Mouse (Mus musculus) midbrain, embryonic 10.5 days (tissue): ENCODE data around the gene Rassf7. TPM values are rescaled to one million over a fixed set of nuclear protein-coding genes. Genes with fewer than 3 reads are reported as not detected.
"Not testable (repeated sequence)": the region's sequence is repeated elsewhere in the genome, so short reads cannot be mapped to it uniquely, and the experiment has no call there.

Experiments
- DNase-seq: peaks from one replicate; pipeline ENCODE4 v3.0.0-alpha.2; 2017; ENCODE audit warnings: low spot score
- H3K27ac ChIP-seq: fragments of 300-500 bp; sonication (generic); replicated peaks from 2 replicates; pipeline ENCODE4 v1.5.1; 2016; ENCODE audit warnings: mild to moderate bottlenecking
- H3K27me3 ChIP-seq: fragments of 300-500 bp; sonication (generic); 2 replicates; pipeline ENCODE4 v1.6.1; 2016; ENCODE audit warnings: low read depth, mild to moderate bottlenecking; ENCODE audit not compliant: poor library complexity, severe bottlenecking
- H3K36me3 ChIP-seq: fragments of 300-500 bp; sonication (generic); 2 replicates; pipeline ENCODE4 v1.6.1; 2016; ENCODE audit warnings: mild to moderate bottlenecking, moderate library complexity
- H3K4me1 ChIP-seq: fragments of 300-500 bp; sonication (generic); 2 replicates; pipeline ENCODE4 v1.6.1; 2016
- H3K4me3 ChIP-seq: fragments of 300-500 bp; sonication (generic); 2 replicates; pipeline ENCODE4 v1.5.1; 2016; ENCODE audit warnings: mild to moderate bottlenecking, moderate library complexity
- H3K9me3 ChIP-seq: fragments of 300-500 bp; sonication (generic); replicated peaks from 2 replicates; pipeline ENCODE4 v1.6.1; 2016; ENCODE audit warnings: mild to moderate bottlenecking
- WGBS: fragments of 180-500 bp; shearing (Covaris S2); methylation state at CpG from one replicate; pipeline ENCODE4 v1.1.7; 2016; 5-methylcytosine and 5-hydroxymethylcytosine counted together
- microRNA counts: library from miRNA; unstranded; fragments of <30 nt; microRNA quantifications from one replicate; lab custom pipeline; 2017
- microRNA-seq: library from miRNA; unstranded; fragments of <30 nt; microRNA quantifications from one replicate; pipeline ENCODE4, GENCODE M21; 2017
- polyA plus RNA-seq: library from polyadenylated mRNA; unstranded; fragments of >200 nt; fragmentation: Nextera tagmentation; extraction: Ambion mirVana; gene quantifications from 2 replicates; pipeline ENCODE4 v1.2.1, GENCODE M21; 2016

Rassf7 gene
- polyA plus RNA-seq, 1 experiment from 2014 or later = 55.6 TPM

DNA sequence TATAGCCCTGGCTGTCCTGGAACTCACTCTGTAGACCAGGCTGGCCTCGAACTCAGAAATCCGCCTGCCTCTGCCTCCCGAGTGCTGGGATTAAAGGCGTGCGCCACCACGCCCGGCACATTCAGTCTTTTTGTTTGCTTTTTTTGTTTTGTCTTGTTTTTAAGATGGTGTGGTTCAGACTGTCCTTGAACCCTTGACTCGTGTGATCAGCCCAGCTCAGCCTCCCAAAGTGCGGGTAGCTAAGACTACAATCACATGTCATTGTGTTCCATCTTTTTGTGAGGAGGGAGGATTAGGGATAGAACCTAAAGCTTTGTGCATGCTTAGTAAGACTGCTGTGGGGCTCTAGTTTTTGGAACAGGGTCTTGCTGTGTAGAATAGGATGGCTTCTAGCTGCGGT lies 15.9 kb downstream of the Rassf7 start:
- WGBS = 90% methylated on average over 10 of the region's 10 CpGs
- DNase-seq = no peak

DNA sequence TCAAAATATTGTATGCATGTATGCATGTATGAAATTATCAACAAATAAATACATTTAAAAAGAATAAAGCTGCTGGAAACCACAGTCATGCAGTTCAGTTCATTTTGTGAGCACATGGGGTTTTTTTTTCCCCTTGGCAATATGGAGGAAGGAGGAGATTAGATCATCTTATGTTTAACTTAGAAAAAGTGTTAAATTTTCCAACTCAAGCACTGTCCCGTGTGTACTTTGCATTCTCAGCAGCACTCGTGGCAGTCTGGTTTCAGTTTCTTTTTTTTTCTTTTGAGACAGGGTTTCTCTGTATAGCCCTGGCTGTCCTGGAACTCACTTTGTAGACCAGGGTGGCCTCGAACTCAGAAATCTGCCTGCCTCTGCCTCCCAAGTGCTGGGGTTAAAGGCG lies 34.8 kb downstream of the Rassf7 start:
- H3K36me3 ChIP-seq = peaks cover 98% of the 10 kb centered on the region
- H3K9me3 ChIP-seq, H3K4me1 ChIP-seq, H3K27ac ChIP-seq, H3K4me3 ChIP-seq, DNase-seq, H3K27me3 ChIP-seq: not testable (repeated sequence)
- 95% methylated on average over 4 of the region's 4 CpGs for WGBS

More for the DNA sequence above, 15.9 kb downstream of the Rassf7 start:
- Histone ChIP-seq H3K27me3 (no peaks in the 10 kb centered on the region), H3K9me3 (no peaks in the 10 kb centered on the region), H3K36me3 (peaks cover 64% of the 10 kb centered on the region), H3K27ac (no peak overlapping the region), H3K4me1 (peaks cover 29% of the 10 kb centered on the region), H3K4me3 (no peak overlapping the region)

DNA sequence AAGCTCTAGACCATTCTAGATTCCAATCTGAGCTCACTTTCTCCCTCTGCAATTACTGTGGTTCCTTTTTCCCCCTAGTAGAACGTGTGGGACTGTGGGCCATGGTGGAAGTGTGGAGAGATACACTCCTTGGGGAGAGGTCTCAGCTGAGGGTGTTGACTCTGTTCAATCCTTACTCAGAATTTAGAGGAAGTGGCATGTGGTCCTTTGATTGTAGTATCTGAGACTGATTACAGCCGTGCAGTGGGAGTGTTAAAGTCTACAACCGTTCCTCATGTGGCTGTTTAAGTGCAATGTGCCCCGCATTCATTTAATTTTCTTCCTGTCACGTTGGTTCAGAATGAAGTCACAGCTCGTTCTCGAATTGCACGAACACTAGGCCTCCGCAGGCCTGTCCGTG lies 40.5 kb downstream of the Rassf7 start:
- no peaks in the 10 kb centered on the region for H3K27me3 ChIP-seq
- WGBS = 94% methylated on average over 10 of the region's 10 CpGs
- no peak overlapping the region for H3K4me3 ChIP-seq
- no peaks in the 10 kb centered on the region for H3K9me3 ChIP-seq
- H3K4me1 ChIP-seq = no peaks in the 10 kb centered on the region
- H3K36me3 ChIP-seq = peaks cover 98% of the 10 kb centered on the region
- no peak overlapping the region for H3K27ac ChIP-seq
- DNase-seq = no peak

DNA sequence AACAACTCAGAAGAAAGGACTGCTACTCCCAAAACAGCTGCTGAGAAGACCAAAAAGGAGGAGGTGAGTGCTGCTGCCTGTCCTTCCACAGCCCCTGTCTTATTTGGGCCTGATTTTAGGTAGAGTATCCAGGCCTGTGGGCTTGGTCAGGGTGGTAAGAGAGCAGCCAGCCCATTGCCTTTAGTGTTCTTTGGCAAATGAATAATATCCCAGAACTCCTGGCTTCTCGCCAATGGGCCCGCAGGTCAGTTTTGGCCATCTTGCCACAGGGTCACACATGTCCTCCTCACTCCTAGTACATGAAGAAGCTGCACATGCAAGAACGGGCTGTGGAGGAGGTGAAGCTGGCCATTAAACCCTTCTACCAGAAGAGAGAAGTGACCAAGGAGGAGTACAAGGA lies 45.8 kb downstream of the Rassf7 start:
- Histone ChIP-seq H3K9me3 (no peaks in the 10 kb centered on the region), H3K27me3 (no peaks in the 10 kb centered on the region), H3K4me1 (peaks cover 17% of the 10 kb centered on the region), H3K36me3 (peaks cover 83% of the 10 kb centered on the region), H3K27ac (no peak overlapping the region), H3K4me3 (no peak overlapping the region)
- no peak for DNase-seq
- 97% methylated on average over 3 of the region's 3 CpGs for WGBS

DNA sequence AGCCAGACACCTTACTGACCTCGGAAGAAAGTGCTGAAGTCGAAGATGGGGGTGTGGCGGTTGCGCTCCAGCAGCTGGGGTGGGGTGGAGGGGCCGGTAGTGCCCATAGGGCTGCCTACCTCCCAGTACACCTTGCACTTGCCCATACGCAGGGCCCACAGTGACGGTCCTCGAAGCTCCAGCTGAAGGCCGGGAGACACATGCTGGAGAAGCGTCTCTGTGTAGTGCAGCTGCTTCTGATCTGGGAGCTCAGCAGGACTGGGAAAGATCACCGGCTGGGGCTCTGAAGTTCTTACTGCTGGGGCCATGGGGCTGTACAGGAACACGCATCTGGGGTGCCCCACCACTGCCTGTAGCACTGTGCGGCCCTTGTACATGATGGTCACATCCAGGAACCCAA lies 48.0 kb downstream of the Rassf7 start:
- Histone ChIP-seq H3K36me3 (peaks cover 61% of the 10 kb centered on the region), H3K9me3 (no peaks in the 10 kb centered on the region)
- 90% methylated on average over 13 of the region's 13 CpGs for WGBS

DNA sequence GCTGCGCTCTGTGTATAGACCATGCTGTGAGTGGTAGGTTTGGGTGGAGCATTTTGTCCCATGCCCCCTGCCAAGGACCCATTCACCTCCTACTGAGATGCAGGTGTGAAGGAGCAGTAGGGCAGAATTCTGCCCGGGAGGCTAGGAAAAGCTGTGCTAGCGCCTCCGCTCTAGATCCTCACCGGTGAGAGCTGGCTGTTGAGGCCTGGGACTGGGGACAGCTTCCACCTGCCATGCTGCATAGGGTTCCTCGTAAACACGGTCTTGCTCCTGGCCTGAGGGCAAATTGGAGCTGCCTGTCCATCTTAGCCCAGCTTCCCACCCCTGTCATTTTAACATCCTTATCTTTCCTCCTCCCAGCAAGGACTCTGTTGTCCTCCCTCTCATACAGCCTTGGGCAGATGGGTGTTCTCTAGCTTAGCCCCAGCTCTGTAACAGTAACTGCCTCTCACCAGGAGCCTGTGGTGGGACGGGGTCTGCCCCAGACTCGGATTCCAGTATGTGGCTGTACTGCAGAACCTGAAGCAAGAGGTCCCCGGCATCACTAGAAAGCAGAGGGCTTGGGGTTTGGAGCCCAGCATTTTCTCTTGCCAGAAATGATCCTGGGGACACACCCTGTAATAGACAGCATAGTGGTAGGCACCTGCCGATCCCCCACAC lies 48.5 kb downstream of the Rassf7 start:
- DNase-seq = no peak
- Histone ChIP-seq H3K36me3 (peaks cover 56% of the 10 kb centered on the region), H3K4me3 (no peak overlapping the region), H3K27ac (no peak overlapping the region), H3K27me3 (no peaks in the 10 kb centered on the region), H3K4me1 (peaks cover 19% of the 10 kb centered on the region), H3K9me3 (no peaks in the 10 kb centered on the region)
- 75% methylated on average over 11 of the region's 11 CpGs for WGBS

More for the DNA sequence above, 48.0 kb downstream of the Rassf7 start:
- no peaks in the 10 kb centered on the region for H3K27me3 ChIP-seq
- H3K4me1 ChIP-seq = peaks cover 19% of the 10 kb centered on the region
- no peak for DNase-seq
- H3K27ac ChIP-seq = no peak overlapping the region
- H3K4me3 ChIP-seq = no peak overlapping the region

DNA sequence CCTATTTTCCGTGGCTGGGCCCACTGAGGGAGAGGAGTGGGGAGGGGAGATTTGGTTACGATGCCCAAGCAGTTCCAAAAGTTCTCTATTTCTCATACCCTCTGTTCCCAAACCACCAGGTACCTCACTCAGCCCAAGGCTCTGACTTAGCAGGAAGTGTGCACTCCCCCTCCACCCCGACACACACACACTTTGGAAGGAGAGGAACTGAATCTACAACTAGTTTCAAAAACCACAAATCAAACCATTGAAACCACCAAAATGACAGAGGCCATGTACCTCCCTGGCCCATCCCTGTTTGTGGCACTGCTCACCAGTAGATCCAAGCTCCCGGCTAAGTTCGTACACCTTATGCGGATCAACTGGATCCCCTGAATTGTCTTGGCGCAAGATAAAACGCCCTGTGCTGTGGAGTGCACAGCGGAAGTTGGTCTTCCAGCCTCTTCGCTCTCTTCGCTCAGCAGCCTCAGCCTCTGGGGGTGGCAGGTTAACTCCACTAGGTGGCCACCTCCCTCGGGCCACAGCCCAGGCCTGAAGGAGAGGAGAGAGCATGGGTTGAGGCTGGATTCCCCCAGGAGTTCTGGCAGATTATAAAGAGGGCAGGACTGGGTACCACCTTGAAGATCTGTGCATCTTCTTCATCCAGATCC lies 49.2 kb downstream of the Rassf7 start:
- Histone ChIP-seq H3K9me3 (no peaks in the 10 kb centered on the region), H3K4me3 (no peak overlapping the region), H3K4me1 (peaks cover 19% of the 10 kb centered on the region), H3K27me3 (no peaks in the 10 kb centered on the region), H3K27ac (no peak overlapping the region), H3K36me3 (peaks cover 49% of the 10 kb centered on the region)
- 34% methylated on average over 12 of the region's 12 CpGs for WGBS
- DNase-seq = no peak

DNA sequence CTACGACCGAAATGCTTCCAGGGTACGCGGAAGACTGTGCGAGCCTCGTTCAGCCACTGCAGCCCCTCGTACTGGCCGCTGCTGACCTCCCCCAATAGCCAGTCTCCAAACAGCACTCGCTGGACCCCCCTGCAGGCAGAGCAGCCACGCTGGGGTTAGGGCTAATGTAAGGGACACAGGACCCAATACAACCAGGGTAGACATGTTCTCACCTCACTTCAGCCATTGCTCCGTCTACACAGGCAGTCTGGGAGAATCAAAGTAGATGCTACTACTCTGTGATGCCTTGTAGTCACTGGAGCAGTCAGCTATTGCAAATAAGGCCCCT lies 49.7 kb downstream of the Rassf7 start:
- H3K36me3 ChIP-seq = peaks cover 44% of the 10 kb centered on the region
- H3K27ac ChIP-seq = no peak overlapping the region
- H3K27me3 ChIP-seq = no peaks in the 10 kb centered on the region
- H3K9me3 ChIP-seq = no peaks in the 10 kb centered on the region
- peaks cover 19% of the 10 kb centered on the region for H3K4me1 ChIP-seq
- WGBS = 38% methylated on average over 11 of the region's 11 CpGs
- DNase-seq = no peak
- H3K4me3 ChIP-seq = no peak overlapping the region; the same call in 1 of the 2 replicates

DNA sequence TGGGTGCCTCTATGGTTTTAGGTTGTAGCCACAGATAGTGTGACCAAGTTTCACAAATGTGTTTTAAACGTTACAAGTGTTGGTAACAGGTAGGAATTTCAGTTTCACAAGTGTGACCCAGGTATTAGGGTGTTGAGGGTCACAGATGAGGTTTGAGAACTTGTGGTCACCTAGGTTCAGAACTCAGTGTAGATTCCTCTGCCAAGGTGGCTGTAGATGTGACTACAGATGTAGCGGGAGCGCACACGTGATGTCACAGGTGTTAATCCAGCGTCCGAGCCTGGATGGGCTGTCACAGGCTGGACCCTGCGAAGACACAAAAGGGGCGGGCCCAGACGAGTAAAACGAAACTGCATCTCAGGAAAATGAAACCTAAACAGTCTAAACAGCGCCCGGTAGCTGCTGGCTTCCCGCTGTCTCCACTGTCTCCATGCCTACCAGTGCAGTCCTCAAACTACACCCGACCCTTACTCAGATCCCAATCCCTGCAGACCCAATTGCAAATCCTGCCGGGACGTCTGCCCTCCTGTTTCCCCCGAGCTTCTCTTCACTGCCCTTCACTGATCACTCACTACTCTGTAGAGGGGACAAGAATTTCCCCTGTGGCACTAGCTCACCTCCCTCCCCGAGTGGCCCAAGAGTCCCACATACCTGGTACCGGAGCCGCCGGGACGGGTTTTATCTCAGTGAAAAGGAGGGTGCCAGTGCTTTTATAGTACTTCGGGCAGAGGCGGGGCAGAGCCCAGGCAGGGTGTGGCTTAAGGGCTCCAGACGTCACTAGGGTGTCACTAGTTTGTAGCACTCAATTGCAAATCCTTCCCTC lies 50.3 kb downstream of the Rassf7 start, which contains the start of gene Irf7:
TSS of gene Irf7 (minus strand) at position 743 of the 823 bp plus-strand sequence.
- Histone ChIP-seq H3K27ac (no peak within 1 kb of the TSS), H3K9me3 (no peaks in the 10 kb centered on the region), H3K27me3 (no peaks in the 10 kb centered on the region), H3K36me3 (peaks cover 38% of the 10 kb centered on the region), H3K4me1 (peaks cover 19% of the 10 kb centered on the region), H3K4me3 (peak within 1 kb of the TSS; percentile 49)
- no peak for DNase-seq
- WGBS = 14% methylated on average over 25 of the region's 25 CpGs

MicroRNAs within 50 kb of the gene (microRNA counts, 519-probe panel; counts per million panel counts)
- 7,033 counts per million, percentile 67 among the panel's probes with 10 or more counts for microRNA mmu-miR-210 (lab: Ali Mortazavi, UCI)

Small RNA genes lying within 50 kb of the gene (microRNA-seq; reads per million reads assigned to microRNA genes)
- gene Mir210 = 830 reads per million, percentile 75 among the genes with 10 or more reads in this experiment

Other genes with a start within 250 kb of the Rassf7 start
- gene Ifitm1, start 248.6 kb upstream of the Rassf7 start, polyA plus RNA-seq = 6.3 and 8.4 TPM in 2 replicates
- gene Ifitm3, start 205.1 kb upstream of the Rassf7 start, polyA plus RNA-seq = 13.7 and 16.8 TPM in 2 replicates
- 0.21 TPM in 1 of 2 replicates, not detected in the other for gene Ifitm6, start 197.9 kb upstream of the Rassf7 start, polyA plus RNA-seq
- gene Gm17387, start 186.7 kb upstream of the Rassf7 start, polyA plus RNA-seq = not detected in 2 replicates
- 26.8 and 29.4 TPM in 2 replicates for gene B4galnt4, start 154.8 kb upstream of the Rassf7 start, polyA plus RNA-seq
- 1.8 and 2.0 TPM in 2 replicates for gene Pkp3, start 137.6 kb upstream of the Rassf7 start, polyA plus RNA-seq
- 2.3 and 2.5 TPM in 2 replicates for gene Sigirr, start 115.3 kb upstream of the Rassf7 start, polyA plus RNA-seq
- 0.07 and 0.16 TPM in 2 replicates for gene Ano9, start 98.1 kb upstream of the Rassf7 start, polyA plus RNA-seq
- gene Ptdss2, start 93.5 kb upstream of the Rassf7 start, polyA plus RNA-seq = 86.5 and 94.7 TPM in 2 replicates
- 64.5 and 66.6 TPM in 2 replicates for gene Rnh1, start 43.0 kb upstream of the Rassf7 start, polyA plus RNA-seq
- gene Hras, start 21.9 kb upstream of the Rassf7 start, polyA plus RNA-seq = 84.2 and 87.5 TPM in 2 replicates
- gene Lrrc56, start 21.7 kb upstream of the Rassf7 start, polyA plus RNA-seq = 14.4 and 14.6 TPM in 2 replicates
- gene Lmntd2, start 1.8 kb upstream of the Rassf7 start, polyA plus RNA-seq = 3.8 and 5.1 TPM in 2 replicates
- gene Phrf1, start 12.9 kb downstream of the Rassf7 start, polyA plus RNA-seq = 114 and 125 TPM in 2 replicates
- 0.58 and 1.4 TPM in 2 replicates for gene Irf7, start 50.6 kb downstream of the Rassf7 start, polyA plus RNA-seq
- not detected in 2 replicates for gene Cdhr5, start 60.9 kb downstream of the Rassf7 start, polyA plus RNA-seq
- gene Sct, start 63.3 kb downstream of the Rassf7 start, polyA plus RNA-seq = 0.79 and 2.4 TPM in 2 replicates
- 0.32 and 0.62 TPM in 2 replicates for gene Drd4, start 76.1 kb downstream of the Rassf7 start, polyA plus RNA-seq
- 57.4 and 67.2 TPM in 2 replicates for gene Deaf1, start 111.8 kb downstream of the Rassf7 start, polyA plus RNA-seq
- 52.2 and 58.1 TPM in 2 replicates for gene Tmem80, start 111.9 kb downstream of the Rassf7 start, polyA plus RNA-seq
- 3.4 and 3.8 TPM in 2 replicates for gene Eps8l2, start 123.0 kb downstream of the Rassf7 start, polyA plus RNA-seq
- 339 and 342 TPM in 2 replicates for gene Taldo1, start 176.3 kb downstream of the Rassf7 start, polyA plus RNA-seq
- 45.1 and 47.0 TPM in 2 replicates for gene Gatd1, start 198.3 kb downstream of the Rassf7 start, polyA plus RNA-seq
- gene Cend1, start 213.6 kb downstream of the Rassf7 start, polyA plus RNA-seq = 8.9 and 15.1 TPM in 2 replicates
- gene Slc25a22, start 222.0 kb downstream of the Rassf7 start, polyA plus RNA-seq = 43.7 and 48.4 TPM in 2 replicates
- gene Pidd1, start 228.2 kb downstream of the Rassf7 start, polyA plus RNA-seq = 18.8 and 20.9 TPM in 2 replicates
- 905 and 1,135 TPM in 2 replicates for gene Rplp2, start 231.5 kb downstream of the Rassf7 start, polyA plus RNA-seq
- 15.2 and 17.5 TPM in 2 replicates for gene Pnpla2, start 239.3 kb downstream of the Rassf7 start, polyA plus RNA-seq
- 4.1 and 6.9 TPM in 2 replicates for gene Cracr2b, start 245.2 kb downstream of the Rassf7 start, polyA plus RNA-seq